Mouse (Mus musculus) yolk sac, embryonic 10.5 days (tissue): ENCODE measurements around the gene Syn3.

Source experiments
- DNase-seq: peaks from one replicate; pipeline ENCODE4 v3.0.0-alpha.2; 2017; ENCODE audit warnings: low spot score

Gene Syn3

DNA sequence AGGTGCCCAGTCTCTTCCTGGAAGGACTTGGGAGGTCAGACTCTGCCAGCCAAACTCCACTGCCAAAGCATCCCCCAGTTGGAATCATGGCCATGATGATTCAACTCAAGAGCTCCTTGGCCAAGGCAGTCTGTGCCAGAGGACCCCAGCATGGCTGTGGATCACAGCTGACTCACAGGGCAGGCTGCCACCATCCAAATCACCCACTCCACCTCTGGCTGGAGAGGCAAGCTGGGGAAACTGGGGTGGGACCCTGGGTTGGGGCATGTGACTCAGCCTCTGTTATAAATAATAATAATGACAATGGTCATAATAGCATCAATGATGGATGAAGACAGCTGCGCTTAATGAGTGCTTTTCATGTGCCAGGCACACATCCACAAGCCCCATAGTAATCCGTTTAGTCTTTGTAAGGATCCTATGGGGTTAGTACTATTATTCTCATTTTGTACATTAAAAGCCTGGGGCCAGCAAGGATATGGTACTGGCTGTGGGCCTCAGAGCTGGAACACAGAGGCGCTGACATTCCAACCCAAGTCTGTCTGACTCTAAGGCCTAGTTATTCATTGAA lies 398.3 kb downstream of the Syn3 start:
- no peak for DNase-seq

DNA sequence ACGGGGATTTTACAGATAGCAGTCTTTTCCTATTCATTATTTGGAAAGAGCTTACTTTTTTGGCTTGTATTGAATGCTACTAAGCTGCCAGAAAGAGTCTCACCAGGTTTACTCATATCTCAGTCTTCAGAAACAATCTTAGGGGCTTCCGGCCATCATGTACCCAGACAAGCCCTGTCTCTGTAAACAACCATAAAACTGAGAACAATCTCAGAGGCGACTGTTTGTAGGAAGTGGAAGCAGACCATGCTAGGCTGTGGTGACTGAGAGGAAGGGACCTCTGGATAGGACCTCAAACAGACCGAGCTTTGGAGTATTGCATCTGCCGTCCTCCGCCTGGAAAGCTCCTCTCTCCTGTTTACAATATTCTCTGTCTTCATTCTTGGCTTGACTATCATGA lies 400.3 kb downstream of the Syn3 start:
- DNase-seq: no peak

DNA sequence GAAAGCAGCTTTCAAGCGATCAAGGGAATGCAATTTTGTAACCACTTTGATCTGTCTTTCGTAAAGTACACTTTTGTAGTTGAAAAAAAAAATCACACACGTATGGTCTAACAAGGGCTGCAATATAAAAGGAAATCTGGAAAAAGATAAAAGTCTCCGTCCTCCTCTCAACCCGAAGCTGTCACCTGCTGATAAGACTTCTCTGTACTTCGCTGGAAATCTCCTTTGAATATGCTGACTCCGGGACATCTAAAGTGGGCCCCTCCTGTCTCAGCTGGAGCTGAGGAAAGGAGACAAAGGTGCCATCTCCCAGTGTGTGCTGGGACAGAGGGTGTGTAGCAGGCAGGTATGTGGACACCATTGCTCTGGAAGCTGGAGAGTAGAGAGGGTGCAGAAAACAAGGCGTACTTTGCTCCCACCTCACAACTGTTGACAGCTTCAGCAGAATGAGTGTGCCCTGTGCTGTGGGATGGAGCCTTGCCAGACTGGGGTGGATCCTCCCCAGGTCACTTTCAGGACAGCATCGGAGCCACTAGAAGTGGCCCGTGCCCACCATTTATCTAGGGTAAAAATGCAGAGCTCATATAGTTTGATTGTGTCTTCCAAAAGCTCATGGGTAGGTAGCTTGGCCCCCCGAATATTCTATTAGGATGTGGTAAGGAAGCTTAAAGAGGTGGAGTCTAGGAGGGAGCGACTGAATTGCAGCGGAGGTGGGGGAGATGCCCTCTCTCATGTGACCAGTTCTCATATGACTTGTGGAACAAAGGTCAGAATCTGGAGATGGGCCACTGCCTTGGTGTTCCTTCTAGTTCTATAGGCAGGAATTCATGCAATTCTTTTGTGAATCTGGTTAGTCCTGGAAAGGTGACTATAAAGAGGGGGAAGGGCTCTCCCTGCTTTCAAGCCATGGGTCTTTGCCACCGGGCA lies 405.3 kb downstream of the Syn3 start:
- no peak for DNase-seq

DNA sequence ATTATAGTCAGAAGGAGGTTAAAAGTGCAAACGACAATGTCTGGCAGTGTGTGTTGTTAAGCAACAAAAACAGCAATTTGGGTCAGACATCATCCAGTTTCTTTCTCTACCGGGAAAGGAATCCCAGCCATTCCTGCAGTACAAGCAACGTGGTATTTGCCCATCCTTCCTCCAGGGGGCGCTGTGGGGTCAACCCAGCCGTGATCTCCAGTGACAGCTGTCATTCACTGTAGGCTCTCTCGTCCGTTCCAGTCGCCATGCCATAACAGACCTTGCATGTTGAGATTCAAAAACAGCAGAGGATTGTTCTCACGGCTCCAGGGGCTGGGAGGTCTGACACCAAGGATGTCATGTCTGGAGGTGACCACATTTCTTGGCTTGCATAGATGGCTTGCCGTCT lies 406.8 kb downstream of the Syn3 start:
- peak; percentile 17 for DNase-seq

DNA sequence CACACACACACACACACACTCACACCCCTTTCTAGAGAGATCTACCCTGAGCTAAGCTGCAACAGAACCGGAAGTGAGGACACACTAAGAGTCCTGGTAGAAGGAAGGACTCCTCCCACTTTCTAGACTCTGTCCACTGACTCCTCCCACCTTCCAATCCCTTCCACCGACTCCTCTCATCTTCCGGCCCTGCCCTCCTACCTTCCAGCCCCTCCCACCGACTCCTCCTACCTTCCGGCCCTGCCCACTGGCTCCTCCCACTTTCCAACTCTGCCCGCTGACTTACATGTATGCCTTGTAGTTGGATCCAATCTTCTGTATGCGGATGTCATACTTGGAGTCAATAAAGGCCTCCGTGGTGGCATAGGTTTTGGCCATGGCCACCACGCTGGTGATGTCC lies 418.8 kb downstream of the Syn3 start:
- DNase-seq: no peak

DNA sequence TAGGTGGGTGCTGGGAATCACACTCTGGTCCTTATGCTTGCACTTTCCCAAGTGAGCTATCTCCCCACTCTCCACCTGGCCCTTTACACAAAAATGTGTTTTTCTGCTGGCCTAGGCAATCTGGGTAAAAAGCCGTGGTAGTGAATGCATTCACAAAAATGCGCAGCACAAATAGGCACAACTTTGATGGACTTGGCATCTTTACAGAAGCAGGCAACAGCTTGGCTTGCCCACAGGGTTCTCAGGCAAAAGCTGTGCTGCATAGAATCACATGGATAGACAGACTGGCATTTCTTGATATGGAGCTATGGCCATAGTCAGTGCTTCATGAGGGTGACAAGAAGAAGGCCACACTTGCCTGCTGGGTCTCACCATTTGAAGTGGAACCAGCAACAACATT lies 419.9 kb downstream of the Syn3 start:
- no peak for DNase-seq

DNA sequence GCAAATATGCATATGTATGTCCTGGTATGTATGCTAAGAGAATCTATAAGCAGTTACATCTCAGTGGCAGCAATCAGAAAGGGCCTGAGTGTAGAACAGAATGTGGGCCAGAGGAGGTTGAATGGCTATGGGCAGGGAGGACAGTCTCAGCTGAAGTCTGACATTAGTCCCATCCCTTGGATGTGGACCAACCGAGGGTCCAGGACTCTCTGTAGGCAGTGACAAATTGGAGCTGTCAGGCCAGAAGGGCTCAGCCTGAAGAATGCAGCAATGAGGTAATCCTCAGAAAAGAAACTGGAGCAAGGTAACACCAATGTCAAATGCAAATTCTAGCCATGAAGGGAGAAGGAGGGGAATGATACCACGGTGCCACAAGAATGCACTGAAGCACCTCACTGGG lies 421.4 kb downstream of the Syn3 start:
- DNase-seq: no peak

DNA sequence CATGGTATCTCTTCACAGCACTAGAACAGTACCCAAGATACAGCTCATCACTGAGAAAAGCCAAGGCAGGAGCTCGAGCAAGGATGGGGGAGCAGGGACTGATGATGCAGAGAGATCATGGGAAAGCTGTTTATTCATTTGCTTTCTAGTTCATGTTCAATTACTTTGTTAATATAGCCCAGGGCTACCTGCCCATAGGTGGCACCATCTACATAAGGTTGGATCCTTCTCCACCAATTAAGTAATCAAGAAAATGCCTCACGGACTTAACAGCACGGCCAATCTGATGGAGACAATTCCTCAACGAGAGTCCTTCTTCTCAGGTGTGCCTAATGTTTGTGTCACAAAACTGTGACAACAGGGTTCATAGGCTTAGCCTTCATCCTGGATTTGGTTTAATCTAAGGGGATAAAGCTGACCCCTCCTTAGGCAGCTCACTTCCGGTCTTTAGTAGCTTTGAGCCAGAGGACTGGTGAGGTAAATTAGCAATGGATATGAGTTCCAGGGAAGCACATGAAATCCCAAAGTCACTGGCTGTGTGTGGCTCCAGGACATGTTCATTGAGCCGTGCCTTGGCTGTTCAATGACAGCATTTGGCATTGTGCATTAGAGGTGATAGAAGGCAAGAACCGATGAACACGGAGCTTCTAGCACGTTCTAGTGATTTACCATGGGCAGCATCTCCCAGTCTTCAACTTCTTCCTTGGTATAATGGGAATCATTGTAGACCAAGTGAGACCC lies 423.6 kb downstream of the Syn3 start:
- DNase-seq: no peak

DNA sequence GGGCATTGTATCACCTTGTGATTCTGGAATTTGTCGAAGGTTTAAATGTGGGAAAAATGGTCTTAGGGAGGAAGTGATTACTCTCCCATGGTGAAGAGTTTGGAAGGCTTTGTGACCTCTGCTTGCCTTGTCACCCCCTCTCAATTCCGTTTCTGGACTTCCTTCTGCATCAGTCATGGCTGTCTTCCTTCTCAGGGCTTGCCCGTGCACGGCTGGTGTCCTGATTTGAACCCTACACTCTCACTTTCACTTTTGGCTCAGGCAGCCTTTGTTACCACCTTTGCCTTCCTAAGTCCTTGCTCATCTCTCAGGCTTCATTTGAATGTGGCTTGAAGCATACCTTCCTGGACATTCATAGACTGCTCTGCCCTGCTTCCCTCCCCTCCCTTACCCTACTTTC lies 424.6 kb downstream of the Syn3 start:
- no peak for DNase-seq

DNA sequence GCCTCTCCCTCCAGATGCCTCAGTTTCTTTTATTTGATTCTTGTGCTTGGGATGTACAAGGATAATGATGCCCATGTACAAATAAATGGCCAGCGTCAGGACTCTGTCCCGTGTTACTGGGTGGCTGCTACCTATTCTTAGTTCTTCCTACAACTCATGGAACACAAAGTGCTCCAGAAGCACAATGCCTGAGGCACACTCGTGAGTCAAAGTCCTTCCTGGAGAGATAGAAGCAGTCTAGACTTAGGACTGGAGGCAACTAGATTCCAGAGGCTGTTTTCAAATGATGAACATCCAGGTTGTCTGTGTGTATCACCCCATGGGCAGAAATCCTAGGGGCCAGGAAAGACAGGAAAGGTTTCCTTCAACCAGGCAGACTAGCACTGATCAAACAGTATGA lies 427.9 kb downstream of the Syn3 start:
- DNase-seq: no peak

DNA sequence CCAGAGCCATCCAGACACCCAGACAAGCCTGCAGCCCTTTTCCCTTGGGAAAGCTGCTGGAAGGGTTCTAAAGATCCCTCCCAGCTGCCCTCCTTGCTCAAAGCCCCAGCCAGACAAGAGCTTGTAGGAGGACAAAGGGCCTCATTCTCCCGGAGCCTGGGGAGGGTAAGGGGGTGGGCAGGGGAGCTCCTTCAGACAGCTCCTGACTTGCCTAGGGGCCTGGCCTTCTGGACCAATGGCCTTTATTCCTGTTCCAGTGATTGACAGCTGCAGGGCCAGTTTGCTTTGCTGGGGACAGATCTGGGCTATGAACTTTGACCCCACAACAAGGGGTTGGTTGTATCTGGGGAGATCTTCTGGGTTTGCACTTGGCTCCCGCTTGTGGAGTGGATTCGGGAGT lies 429.4 kb downstream of the Syn3 start:
- peak; percentile 67 for DNase-seq

DNA sequence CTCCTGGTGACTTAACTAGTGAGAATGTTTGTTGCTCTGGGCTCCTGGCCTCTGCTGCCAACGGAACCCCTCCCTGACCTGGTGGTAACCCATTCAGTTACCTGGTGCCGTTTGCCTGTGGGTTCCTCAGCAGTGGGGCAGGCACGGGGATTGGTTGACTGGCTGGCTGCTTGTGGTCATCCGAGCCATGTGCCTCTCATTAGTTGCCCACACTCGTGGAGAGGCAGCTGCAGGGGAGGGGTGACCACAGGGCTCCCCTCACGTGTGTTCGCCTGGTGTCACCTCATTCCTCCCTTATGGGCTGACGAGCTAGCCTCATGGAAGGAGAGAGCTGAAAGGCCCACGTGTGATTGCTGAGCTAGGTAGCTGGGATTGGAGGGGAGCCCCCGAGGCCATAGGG lies 430.8 kb downstream of the Syn3 start:
- no peak for DNase-seq

DNA sequence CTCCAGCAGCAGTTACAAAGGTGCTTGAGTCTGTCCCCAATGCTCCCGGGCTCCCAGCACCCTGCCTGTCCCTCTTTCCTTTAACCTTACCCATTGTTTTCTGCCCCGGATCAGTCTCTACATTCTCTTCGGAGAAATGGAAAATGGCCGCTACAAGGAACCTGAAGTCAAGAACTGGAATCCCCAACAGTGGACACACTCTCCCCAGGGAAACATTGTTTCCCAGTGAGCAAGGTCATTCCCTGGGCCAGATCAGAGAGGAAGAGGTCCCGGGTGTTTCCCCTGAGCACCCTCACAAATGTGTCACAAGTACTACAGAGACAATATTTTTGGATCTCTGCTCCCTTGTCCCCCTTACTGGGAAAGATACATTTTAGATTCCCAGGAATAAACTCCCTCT lies 432.0 kb downstream of the Syn3 start:
- DNase-seq: no peak

DNA sequence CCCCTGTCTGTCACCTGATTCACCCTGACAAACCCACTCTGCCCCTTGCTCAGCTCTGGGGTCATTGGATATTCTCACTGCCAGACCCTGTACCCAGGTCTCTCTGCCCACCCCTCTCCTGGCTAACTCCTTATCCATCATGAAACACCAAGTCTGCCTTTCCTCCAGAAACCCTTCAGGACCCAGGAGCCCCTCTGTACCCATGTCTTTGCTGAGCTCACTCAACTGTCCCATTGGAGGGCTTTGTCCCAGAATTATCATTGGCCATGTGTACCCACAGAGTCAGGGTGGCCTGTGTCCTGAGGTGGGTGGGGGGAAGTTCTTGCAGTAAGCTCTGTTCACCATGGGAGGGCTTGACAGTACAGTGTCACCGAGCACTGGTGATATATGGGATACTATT lies 433.0 kb downstream of the Syn3 start:
- DNase-seq: no peak

DNA sequence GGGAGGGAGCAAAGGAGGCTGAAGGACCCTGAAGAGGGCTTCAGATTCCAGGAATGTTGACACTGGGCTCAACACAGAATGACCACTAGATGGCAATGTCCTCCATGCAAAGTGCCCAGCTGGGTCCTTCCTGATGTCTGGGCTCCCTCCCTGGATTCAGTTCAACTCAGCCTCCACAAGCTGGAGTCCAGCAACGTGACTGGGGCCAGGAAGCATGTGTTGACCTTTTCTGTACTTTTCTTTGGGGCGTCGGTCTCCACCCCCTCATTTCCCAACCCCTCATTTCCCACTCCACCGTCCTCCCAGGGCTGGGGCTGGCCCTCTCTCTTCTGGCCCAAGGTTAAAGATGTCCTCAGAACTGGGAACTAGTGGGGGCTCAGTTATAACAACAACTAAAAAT lies 433.8 kb downstream of the Syn3 start:
- peak; percentile 60 for DNase-seq

DNA sequence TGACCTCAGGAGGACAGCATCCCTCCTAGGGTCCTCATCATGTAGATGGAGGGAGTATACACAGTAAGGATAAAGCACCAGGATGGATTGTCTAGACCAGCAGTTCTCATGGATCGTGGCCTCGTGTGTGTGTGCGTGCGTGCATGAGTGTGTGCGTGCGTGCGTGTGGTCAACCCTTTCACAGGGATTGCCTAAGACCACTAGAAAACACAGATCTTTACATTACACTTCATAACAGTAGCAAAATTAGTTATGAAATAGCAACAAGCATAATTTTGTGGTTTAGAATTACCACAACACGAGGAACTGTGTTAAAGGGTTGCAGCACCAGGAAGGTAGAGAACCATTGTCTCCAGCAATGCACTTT lies 435.7 kb downstream of the Syn3 start:
- no peak for DNase-seq

DNA sequence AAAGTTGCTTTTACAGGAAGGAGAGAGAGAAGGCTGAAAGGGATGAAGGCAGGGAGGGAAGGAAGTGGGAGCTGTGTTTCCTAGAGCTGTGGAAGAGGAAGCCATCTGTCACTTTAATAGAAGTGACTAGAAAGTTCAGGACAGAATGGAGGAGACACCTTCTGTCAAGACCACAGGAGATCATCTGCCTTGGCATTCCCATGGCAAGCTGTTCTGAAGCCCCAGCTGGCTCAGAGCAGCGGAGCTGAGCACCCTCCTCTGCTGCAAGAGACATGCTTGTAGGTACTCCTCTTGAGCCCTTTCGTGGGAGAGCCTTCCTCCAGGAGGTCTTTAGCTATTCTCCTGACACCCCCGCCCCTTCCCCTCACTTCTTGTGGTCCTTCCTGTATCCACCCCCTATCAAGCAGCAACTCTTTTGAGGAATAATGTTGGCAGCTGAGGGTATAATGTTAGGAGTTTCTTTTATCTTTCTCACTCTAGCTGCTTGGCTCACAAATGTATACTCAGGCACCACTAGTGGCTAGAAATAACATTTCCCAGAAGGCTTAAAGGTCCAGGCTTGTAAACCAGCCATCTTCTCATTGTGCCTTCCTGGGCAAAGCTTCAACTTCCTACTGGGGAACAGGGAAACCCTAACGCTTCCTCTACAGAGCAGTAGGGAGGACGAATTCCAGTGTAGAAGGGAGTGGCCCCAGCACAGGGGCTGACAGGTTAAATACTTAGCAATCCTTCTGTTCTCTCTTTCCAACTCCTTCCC lies 436.3 kb downstream of the Syn3 start:
- DNase-seq: no peak

DNA sequence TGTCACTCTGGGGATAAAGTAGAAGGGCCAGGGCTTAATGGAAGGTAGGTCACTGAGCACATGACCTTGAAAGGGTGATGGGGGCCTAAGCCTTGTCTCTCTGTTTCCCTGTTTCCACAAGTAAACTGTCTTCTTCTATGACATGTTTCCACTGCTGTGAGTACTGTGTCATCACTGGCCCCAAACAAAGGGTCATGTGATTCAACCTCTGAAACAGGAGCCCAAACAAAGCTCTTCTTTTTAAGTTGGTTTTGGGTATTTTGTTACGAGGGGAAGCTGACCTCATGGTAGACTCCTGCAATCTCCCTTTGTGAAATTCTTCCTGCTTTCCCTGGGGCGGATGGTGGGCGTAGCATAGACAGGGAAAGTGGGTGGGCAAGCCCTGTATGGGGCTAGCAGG lies 438.4 kb downstream of the Syn3 start:
- no peak for DNase-seq

DNA sequence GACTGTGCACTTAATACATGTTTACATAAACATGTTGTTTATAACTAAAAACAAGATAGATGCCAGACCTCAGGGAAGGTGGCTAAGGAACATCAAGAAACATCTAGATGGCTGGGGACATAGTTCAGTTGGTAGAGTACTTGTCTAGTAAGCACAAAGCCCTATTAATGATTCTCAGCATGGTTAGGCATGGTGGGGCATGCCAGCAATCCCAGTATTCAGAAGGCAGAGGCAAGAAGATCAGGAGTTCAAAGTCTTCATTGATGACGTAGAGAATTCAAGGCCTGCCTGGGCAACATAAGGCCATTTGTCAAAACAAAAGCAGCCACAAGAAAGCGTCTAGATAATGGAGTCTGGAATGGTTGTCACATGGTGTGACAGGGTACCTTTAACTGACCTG lies 441.0 kb downstream of the Syn3 start:
- peak; percentile 27 for DNase-seq

DNA sequence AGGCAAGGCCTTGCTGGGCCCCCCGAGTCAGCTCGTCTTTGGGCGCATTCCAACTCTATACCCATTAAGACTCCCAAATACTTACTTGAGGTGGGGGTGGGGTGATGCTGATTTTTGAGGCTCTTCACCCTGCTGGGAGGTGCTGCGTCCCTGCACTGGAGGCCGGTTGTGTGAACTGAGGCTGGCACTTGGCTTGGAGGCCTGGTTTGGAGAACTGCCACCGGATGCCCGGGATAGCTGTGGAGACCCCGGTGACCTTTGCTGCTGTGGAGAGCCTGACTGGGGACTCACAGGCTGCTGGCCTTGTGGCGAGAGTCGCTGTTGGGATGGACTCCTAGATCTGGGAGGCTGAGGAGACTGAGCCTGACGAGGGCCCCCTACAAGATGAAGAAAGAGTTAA lies 441.4 kb downstream of the Syn3 start:
- DNase-seq: no peak

DNA sequence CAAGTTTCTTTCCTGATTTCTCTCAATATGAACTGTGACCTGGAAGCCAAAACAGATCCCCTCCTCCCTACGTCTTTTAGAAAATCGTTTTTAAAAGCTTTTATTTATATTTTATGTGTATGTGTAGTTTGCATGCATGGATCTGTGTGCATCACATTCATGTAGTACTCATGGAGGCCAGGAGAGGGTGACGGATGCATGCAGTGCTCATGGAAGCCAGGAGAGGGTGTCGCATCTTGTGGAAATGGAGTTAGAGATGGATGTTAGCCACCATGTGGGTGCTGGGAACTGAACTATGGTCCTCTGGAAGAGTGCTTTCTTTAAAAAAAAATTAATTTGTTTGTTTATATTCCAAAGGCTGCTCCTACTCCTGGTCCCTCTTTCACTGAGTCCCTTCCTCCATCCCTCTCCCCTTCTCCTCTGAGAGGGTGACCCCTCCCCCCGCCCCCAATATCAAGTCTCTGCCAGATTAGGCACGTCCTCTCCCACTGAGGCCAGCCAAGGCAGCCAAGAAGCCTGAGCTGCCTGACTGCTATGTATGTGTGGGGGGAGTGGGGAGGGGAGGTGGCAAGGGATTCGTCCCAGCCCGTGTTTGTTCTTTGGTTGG lies 442.3 kb downstream of the Syn3 start:
- DNase-seq: no peak
